In the genomic region with DNA sequence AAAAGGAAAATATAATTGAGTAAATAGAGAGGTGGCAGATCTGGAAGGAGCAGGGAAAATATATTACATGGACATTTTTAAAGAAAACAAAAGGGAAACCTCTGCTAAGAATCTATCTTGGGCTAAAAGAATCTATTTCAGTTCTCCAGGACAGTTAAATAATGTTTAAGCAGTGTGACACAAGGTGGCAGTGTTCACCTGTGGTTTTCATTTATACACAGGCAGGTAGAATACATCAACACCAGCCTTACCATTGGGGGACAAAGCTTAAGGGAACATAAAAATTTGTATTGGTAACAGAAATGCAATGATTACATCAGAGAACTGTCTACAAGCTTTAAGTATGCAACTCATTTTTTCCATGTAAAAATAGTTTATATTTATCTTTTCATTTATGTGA, we compare ENCODE assay signal across 8 mouse cellular contexts.
DNase-seq lines count a peak whose midpoint lies in the region; ATAC-seq lines count a peak whose summit lies in the region.
"Had no signal": no experiment of that assay in that cellular context is flagged by ENCODE, and none has a peak within 500 bp of the region (broad histone marks: within the 10 kb centered on the region; RNA-seq: fewer than 3 reads in every experiment).

No protein-coding gene starts in this region.

- H3K27ac ChIP-seq in kidney, embryonic 14.5 days (ENCODE audit: low read depth, low read length): no peak overlapping the region
- H3K27ac ChIP-seq in intestine, embryonic 16.5 days (ENCODE audit: low read length): no peak overlapping the region
- H3K27ac ChIP-seq: neural tube, embryonic 12.5 days had no signal

- no peak overlapping the region for H3K4me3 ChIP-seq in kidney, embryonic 14.5 days (ENCODE audit: low read length)
- H3K4me3 ChIP-seq in intestine, embryonic 16.5 days (ENCODE audit: low read length): no peak overlapping the region
- H3K4me3 ChIP-seq: neural tube, embryonic 12.5 days had no signal

- H3K4me1 ChIP-seq in kidney, embryonic 14.5 days (ENCODE audit: control insufficient read depth, insufficient read depth, low read length): no peaks in the 10 kb centered on the region
- no peaks in the 10 kb centered on the region for H3K4me1 ChIP-seq in intestine, embryonic 16.5 days (ENCODE audit: control insufficient read depth, insufficient read depth, low read length)
- H3K4me1 ChIP-seq: neural tube, embryonic 12.5 days had no signal

- no peaks in the 10 kb centered on the region for H3K36me3 ChIP-seq in kidney, embryonic 14.5 days (ENCODE audit: control insufficient read depth, insufficient read depth, low read length)
- no peaks in the 10 kb centered on the region for H3K36me3 ChIP-seq in intestine, embryonic 16.5 days (ENCODE audit: control insufficient read depth, insufficient read depth, low read length)
- H3K36me3 ChIP-seq: neural tube, embryonic 12.5 days had no signal

- H3K27me3 ChIP-seq in kidney, embryonic 14.5 days (ENCODE audit: control insufficient read depth, insufficient read depth, low read length): no peaks in the 10 kb centered on the region
- no peaks in the 10 kb centered on the region for H3K27me3 ChIP-seq in intestine, embryonic 16.5 days (replicated peaks; ENCODE audit: control insufficient read depth, insufficient read depth, low read length)
- H3K27me3 ChIP-seq: neural tube, embryonic 12.5 days had no signal

- no peaks in the 10 kb centered on the region for H3K9me3 ChIP-seq in kidney, embryonic 14.5 days (ENCODE audit: control insufficient read depth, low read length)
- no peaks in the 10 kb centered on the region for H3K9me3 ChIP-seq in intestine, embryonic 16.5 days (ENCODE audit: control insufficient read depth, low read length)
- H3K9me3 ChIP-seq: neural tube, embryonic 12.5 days had no signal

- no peak overlapping the region for H3K4me2 ChIP-seq in kidney, embryonic 14.5 days (replicated peaks; ENCODE audit: low read depth, low read length)
- H3K4me2 ChIP-seq in intestine, embryonic 16.5 days (ENCODE audit: low read depth, low read length): no peak overlapping the region
- H3K4me2 ChIP-seq: neural tube, embryonic 12.5 days had no signal

- peak; percentile 37 for DNase-seq in kidney, adult 9 months
- peak; percentile 0 for DNase-seq in Muller cell, postnatal 12 days (ENCODE audit: inconsistent ontology term)
- DNase-seq in cerebellum, adult 11-12 months: peak; percentile 1
- DNase-seq in kidney, postnatal 36 days: peak; percentile 26 to 44
- peak; percentile 11 to 29 for DNase-seq in right cerebral cortex, adult 2 months (ENCODE audit: low spot score in 2 of 2)

- no peak overlapping the region for H3K9ac ChIP-seq in kidney, embryonic 14.5 days (ENCODE audit: low read depth, low read length)
- H3K9ac ChIP-seq in intestine, embryonic 16.5 days (ENCODE audit: low read depth, low read length): no peak overlapping the region
- H3K9ac ChIP-seq: neural tube, embryonic 12.5 days had no signal

- no peak for ATAC-seq in kidney, embryonic 14.5 days (ENCODE audit: low FRiP score, low TSS enrichment)
- ATAC-seq in intestine, embryonic 16.5 days: no peak
